Mouse (Mus musculus) embryonic facial prominence, embryonic 11.5 days (tissue): ENCODE data around the gene Cox8b. TPM values are rescaled to one million over a fixed set of nuclear protein-coding genes. Genes with fewer than 3 reads are reported as not detected.

ENCODE experiments used
- ATAC-seq: fragments of 200-750 bp; cut with Nextera tagmentation; replicated peaks from 2 replicates; pipeline ENCODE4 v1.8.0; 2017; ENCODE audit warnings: low read depth; ENCODE audit not compliant: insufficient number of reproducible peaks, low FRiP score, low TSS enrichment
- DNase-seq: peaks from one replicate; pipeline ENCODE4 v3.0.0-alpha.2; 2015; ENCODE audit warnings: low spot score
- H3K27ac ChIP-seq: fragments of 300-500 bp; sonication (generic); replicated peaks from 2 replicates; pipeline ENCODE4 v1.5.1; 2014; ENCODE audit warnings: mild to moderate bottlenecking, low read depth, low read length, control low read depth
- H3K27me3 ChIP-seq: fragments of 300-500 bp; sonication (generic); 2 replicates; pipeline ENCODE4 v1.6.1; 2014; ENCODE audit warnings: mild to moderate bottlenecking, low read length, moderate library complexity, mixed read lengths; ENCODE audit not compliant: control insufficient read depth, insufficient read depth
- H3K36me3 ChIP-seq: fragments of 300-500 bp; sonication (generic); replicated peaks from 2 replicates; pipeline ENCODE4 v1.6.1; 2014; ENCODE audit warnings: low read depth, mild to moderate bottlenecking, low read length, moderate library complexity, mixed read lengths; ENCODE audit not compliant: control insufficient read depth, insufficient read depth
- H3K4me1 ChIP-seq: fragments of 300-500 bp; sonication (generic); 2 replicates; pipeline ENCODE4 v1.6.1; 2014; ENCODE audit warnings: low read length, mixed read lengths; ENCODE audit not compliant: control insufficient read depth, insufficient read depth
- H3K4me2 ChIP-seq: fragments of 300-500 bp; sonication (generic); 2 replicates; pipeline ENCODE4 v1.6.1; 2014; ENCODE audit warnings: low read depth, mild to moderate bottlenecking, control low read depth, low read length, moderate library complexity
- H3K4me3 ChIP-seq: fragments of 300-500 bp; sonication (generic); 2 replicates; pipeline ENCODE4 v1.5.1; 2014; ENCODE audit warnings: low read depth, low read length, control low read depth
- H3K9ac ChIP-seq: fragments of 300-500 bp; sonication (generic); replicated peaks from 2 replicates; pipeline ENCODE4 v1.6.1; 2014; ENCODE audit warnings: mild to moderate bottlenecking, control low read depth, low read length
- H3K9me3 ChIP-seq: fragments of 300-500 bp; sonication (generic); replicated peaks from 2 replicates; pipeline ENCODE4 v1.6.1; 2016; ENCODE audit warnings: mild to moderate bottlenecking, low read length, inconsistent platforms, mixed read lengths; ENCODE audit not compliant: control insufficient read depth
- WGBS: fragments of 180-500 bp; shearing (Covaris S2); extraction: QIAGEN DNeasy Blood & Tissue Kit; methylation state at CpG from one replicate; pipeline ENCODE4 v1.1.7; 2014; 5-methylcytosine and 5-hydroxymethylcytosine counted together
- polyA plus RNA-seq: library from polyadenylated mRNA; unstranded; fragments of >200 nt; fragmentation: Nextera tagmentation; extraction: Ambion mirVana; gene quantifications from 2 replicates; pipeline ENCODE4 v1.2.1, GENCODE M21; 2014

The Cox8b gene
- polyA plus RNA-seq = not detected in 2 replicates

DNA sequence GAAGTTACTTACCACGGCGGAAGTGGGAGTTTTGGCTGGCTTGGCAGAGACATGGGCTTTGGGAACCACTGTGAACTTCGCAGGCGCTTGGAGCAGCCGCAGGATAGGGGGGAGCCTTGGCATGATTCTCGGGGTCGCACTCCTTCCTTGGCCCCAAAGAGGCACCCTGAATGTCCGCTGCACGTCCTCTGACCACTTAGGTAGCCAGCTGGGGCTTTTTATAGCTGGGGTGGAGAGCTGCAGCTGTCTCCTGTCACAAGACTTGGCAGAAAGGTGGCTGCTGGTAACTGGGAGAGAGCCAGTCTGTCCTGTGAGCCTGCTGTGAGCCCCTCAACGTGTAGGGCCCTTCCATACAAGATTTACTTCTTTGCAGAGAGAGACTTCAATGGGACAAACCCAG, at the start of gene Cox8b:
TSS of gene Cox8b (minus strand) at position 227 of the 400 bp plus-strand sequence.
- Histone ChIP-seq H3K9me3 (no peaks in the 10 kb centered on the region), H3K9ac (no peak within 1 kb of the TSS), H3K27ac (no peak within 1 kb of the TSS), H3K27me3 (no peaks in the 10 kb centered on the region), H3K4me2 (no peak within 1 kb of the TSS), H3K36me3 (peaks cover 9% of the 10 kb centered on the region), H3K4me1 (no peaks in the 10 kb centered on the region), H3K4me3 (no peak within 1 kb of the TSS)
- 87% methylated on average over 10 of the region's 10 CpGs for WGBS
- ATAC-seq (no peak), DNase-seq (no peak)

DNA sequence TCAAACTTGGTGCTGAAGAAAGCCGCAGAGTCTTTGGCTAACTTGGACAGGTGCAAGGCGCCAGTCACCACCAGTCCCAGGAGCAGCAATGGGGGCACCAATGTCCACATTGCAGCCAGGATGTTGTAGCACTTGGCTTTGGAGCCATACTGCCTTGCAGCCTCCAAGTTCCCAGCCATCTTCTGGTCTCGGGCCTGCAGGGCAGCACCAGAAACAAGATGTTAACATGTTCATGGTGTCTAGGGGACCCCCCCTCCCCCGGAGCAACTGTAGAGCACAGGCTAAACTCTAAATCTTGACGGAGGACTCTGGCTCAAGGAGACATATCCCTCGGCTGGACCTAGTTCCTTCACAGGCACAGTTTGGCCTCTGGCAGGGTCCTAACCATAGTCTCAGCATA, 49.0 kb upstream of the Cox8b start:
- DNase-seq = no peak
- Histone ChIP-seq H3K9ac (no peak overlapping the region), H3K36me3 (no peaks in the 10 kb centered on the region; the same call in 1 of the 2 replicates), H3K27me3 (no peaks in the 10 kb centered on the region), H3K4me2 (no peak overlapping the region), H3K9me3 (no peaks in the 10 kb centered on the region), H3K4me1 (peaks cover 3% of the 10 kb centered on the region; the same call in 1 of the 2 replicates), H3K27ac (no peak overlapping the region), H3K4me3 (no peak overlapping the region)
- no peak for ATAC-seq
- WGBS = 90% methylated on average over 6 of the region's 6 CpGs

DNA sequence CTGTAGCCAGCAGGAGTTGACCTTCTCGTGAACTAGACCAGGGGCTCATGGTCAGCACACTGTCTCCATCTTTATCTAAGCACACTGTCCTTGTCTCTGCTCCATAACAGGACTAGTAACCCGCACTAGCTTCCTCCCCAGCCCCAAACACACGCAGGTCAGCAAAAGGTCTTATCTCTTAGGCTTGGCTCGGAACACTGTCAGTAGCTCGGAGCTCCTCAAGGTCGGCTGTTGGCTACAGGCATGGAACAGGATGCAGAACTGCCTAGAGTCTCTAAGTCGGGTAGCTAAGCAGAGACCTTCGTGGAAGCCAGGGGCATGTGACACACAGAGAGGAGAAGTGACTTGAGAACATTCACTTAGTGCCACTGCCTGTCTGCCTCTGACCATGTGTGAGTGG, 47.9 kb upstream of the Cox8b start:
- no peak for ATAC-seq
- no peak overlapping the region for H3K4me3 ChIP-seq
- no peak overlapping the region for H3K4me2 ChIP-seq
- H3K4me1 ChIP-seq = no peaks in the 10 kb centered on the region; the same call in 1 of the 2 replicates
- 88% methylated on average over 8 of the region's 8 CpGs for WGBS
- no peak overlapping the region for H3K27ac ChIP-seq
- H3K9ac ChIP-seq = no peak overlapping the region
- no peak for DNase-seq
- H3K9me3 ChIP-seq = no peaks in the 10 kb centered on the region
- no peaks in the 10 kb centered on the region; the same call in 1 of the 2 replicates for H3K36me3 ChIP-seq
- no peaks in the 10 kb centered on the region for H3K27me3 ChIP-seq

DNA sequence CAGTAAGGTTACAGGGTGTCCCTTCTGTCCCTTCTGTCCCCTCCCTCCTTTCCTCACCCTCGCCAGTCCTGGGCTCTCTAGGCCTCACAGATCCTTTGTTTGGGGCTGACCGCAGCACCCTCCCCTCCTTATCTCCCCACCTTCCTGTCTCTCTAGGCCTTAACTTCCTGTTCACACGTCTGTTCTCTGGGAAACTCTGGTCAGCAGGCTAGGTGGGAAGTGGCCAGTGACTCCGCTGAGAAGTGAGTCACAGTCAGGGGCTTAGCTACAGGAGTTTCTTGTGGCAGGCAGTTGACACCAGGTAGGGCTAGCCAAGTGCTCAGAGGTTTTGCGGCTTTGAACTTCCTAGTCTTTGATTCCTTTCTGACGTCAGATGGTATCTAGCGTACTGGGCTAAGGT, 46.7 kb upstream of the Cox8b start:
- no peaks in the 10 kb centered on the region; the same call in 1 of the 2 replicates for H3K4me1 ChIP-seq
- H3K9ac ChIP-seq = no peak overlapping the region
- H3K4me2 ChIP-seq = no peak overlapping the region
- H3K27ac ChIP-seq = no peak overlapping the region
- DNase-seq (no peak), ATAC-seq (no peak)
- H3K9me3 ChIP-seq = no peaks in the 10 kb centered on the region
- WGBS = 70% methylated on average over 7 of the region's 7 CpGs
- H3K36me3 ChIP-seq = no peaks in the 10 kb centered on the region; the same call in 1 of the 2 replicates
- H3K27me3 ChIP-seq = no peaks in the 10 kb centered on the region
- H3K4me3 ChIP-seq = no peak overlapping the region

DNA sequence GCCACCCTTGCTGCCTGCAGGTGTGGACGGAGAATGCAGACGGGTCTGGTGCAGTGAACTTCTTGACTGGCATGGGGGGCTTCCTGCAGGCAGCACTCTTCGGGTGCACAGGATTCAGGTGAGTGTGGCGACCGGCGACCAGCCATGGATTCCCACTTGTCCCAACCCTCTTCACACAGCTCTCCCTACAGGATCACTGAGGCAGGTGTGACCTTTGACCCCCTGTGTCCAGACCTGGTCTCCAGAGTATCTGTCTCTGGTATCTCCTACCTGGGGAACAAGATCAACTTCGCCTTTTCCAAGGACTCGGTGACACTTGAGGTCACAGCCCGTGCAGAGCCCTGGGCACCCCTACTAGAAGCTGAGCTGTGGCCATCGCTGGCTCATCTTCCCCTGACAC, 46.1 kb upstream of the Cox8b start:
- H3K4me2 ChIP-seq = no peak overlapping the region
- H3K9ac ChIP-seq = no peak overlapping the region
- no peaks in the 10 kb centered on the region for H3K27me3 ChIP-seq
- no peaks in the 10 kb centered on the region; the same call in 1 of the 2 replicates for H3K36me3 ChIP-seq
- H3K4me3 ChIP-seq = no peak overlapping the region
- H3K4me1 ChIP-seq = no peaks in the 10 kb centered on the region
- ATAC-seq = no peak
- H3K27ac ChIP-seq = no peak overlapping the region
- no peak for DNase-seq
- WGBS = 92% methylated on average over 10 of the region's 10 CpGs
- no peaks in the 10 kb centered on the region for H3K9me3 ChIP-seq

DNA sequence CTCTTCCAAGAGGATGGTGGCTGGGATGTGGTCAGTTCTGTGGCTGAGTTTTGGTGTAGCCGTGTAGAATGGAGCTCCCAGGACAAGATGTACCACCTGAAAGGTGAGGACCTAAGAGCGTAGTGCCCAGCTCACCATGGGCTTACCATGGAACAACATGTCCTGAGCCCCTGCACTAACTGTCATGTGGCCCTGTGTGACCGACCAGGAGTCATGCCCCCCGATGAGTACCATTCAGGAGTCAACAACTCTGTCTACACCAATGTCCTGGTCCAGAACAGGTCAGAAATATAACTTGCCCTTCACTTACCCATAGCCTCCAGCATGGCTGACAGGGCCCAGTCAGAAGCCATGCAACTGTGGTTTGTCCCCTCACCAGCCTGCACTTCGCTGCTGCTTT, 45.0 kb upstream of the Cox8b start:
- Histone ChIP-seq H3K27me3 (no peaks in the 10 kb centered on the region), H3K36me3 (no peaks in the 10 kb centered on the region; the same call in 1 of the 2 replicates), H3K9ac (no peak overlapping the region), H3K4me3 (no peak overlapping the region), H3K4me1 (no peaks in the 10 kb centered on the region), H3K9me3 (no peaks in the 10 kb centered on the region), H3K4me2 (no peak overlapping the region), H3K27ac (no peak overlapping the region)
- WGBS = 92% methylated on average over 5 of the region's 5 CpGs
- ATAC-seq (no peak), DNase-seq (no peak)

DNA sequence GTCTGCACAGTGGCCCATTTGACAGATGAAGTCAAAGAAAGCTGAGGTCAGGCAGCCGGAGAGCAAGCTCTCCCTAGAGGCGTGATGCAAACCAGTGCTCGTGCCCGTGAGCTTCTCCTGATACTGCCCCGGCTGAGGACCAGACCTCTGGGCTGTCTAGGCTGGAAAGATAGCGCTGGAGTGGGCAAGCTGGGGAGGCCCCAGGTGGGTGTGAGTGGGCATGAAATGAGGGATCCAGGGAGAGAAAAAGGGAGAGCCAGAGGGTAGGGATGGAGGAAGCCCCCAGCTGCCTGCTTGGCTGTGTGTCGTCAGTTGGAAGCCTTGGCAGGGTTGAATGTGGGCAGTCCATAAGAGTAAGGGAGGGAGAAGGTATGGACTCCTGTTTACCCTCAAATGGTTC, 44.0 kb upstream of the Cox8b start:
- ATAC-seq (no peak), DNase-seq (no peak)
- Histone ChIP-seq H3K36me3 (no peaks in the 10 kb centered on the region; the same call in 1 of the 2 replicates), H3K4me1 (no peaks in the 10 kb centered on the region; the same call in 1 of the 2 replicates), H3K4me3 (no peak overlapping the region), H3K9me3 (no peaks in the 10 kb centered on the region), H3K27ac (no peak overlapping the region), H3K27me3 (no peaks in the 10 kb centered on the region), H3K9ac (no peak overlapping the region), H3K4me2 (no peak overlapping the region)
- WGBS = 87% methylated on average over 7 of the region's 7 CpGs

DNA sequence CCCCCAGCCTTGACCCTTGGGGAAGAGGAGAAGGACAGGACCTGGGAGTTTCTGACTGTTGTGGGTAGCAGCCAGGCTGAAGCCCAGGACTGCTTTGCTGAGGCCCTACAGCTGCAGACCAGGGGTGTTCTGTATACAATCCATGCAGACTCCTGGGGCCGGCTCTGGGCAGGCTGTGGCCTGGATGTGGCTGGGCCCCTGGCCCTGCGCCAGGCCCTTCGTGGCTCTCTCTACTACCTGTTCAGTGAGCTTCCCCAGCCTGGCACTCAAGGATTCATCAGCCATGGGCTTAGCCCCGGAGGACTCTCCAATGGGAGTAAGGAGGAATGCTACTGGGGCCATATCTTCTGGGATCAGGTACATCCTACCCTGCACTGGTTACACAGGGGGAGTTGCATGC, 43.1 kb upstream of the Cox8b start:
- no peak overlapping the region for H3K4me2 ChIP-seq
- no peaks in the 10 kb centered on the region; the same call in 1 of the 2 replicates for H3K36me3 ChIP-seq
- WGBS = 88% methylated on average over 4 of the region's 4 CpGs
- H3K4me3 ChIP-seq = no peak overlapping the region
- H3K4me1 ChIP-seq = no peaks in the 10 kb centered on the region; the same call in 1 of the 2 replicates
- no peak overlapping the region for H3K27ac ChIP-seq
- no peak overlapping the region for H3K9ac ChIP-seq
- no peaks in the 10 kb centered on the region for H3K27me3 ChIP-seq
- DNase-seq (no peak), ATAC-seq (no peak)
- H3K9me3 ChIP-seq = no peaks in the 10 kb centered on the region
